Mouse (Mus musculus): ENCODE measurements around the gene Msmo1. TPM values are rescaled to one million over a fixed set of nuclear protein-coding genes. Genes with fewer than 3 reads are reported as not detected.

Msmo1 gene
- total and polyA plus RNA-seq, 3 experiments = 50.6 to 359 (median 107) TPM

- dilution Hi-C loops (cut with MboI; ENCODE audit: extremely low pct_ligation_motif_present, extremely low pct_unique_long_range_greater_than_20kb, low sequenced_read_pairs) (no loop called here), in situ Hi-C loops (cut with MboI; ENCODE audit: low pct_ligation_motif_present, low pct_unique_long_range_greater_than_20kb, low sequenced_read_pairs) (no loop called here)
- no peaks in the 10 kb centered on the region for H3K9me3 ChIP-seq (replicated peaks; ENCODE audit: low read length)
- no peak overlapping the region for H3K4me2 ChIP-seq (ENCODE audit: insufficient read depth, low read depth, poor library complexity, severe bottlenecking)
- no peak overlapping the region for H3K4me3 ChIP-seq (replicated peaks in 1 of 3; ENCODE audit: low read depth in 2 of 3, low read length in 2 of 3, poor library complexity in 1 of 3)
- no peak overlapping the region for H3K9ac ChIP-seq (ENCODE audit: insufficient read depth, low read depth)
- no peaks in the 10 kb centered on the region for H3K4me1 ChIP-seq (ENCODE audit: control insufficient read depth in 1 of 2, insufficient read depth in 2 of 2)
- no peaks in the 10 kb centered on the region for H3K36me3 ChIP-seq (replicated peaks in 1 of 2; ENCODE audit: control insufficient read depth in 1 of 2, insufficient read depth in 1 of 2, low read length in 1 of 2)
- no peak for DNase-seq (ENCODE audit: extremely low read depth)
- no peaks in the 10 kb centered on the region for H3K27me3 ChIP-seq (replicated peaks)
- no peak for TF ChIP-seq UBTF (IDR thresholded peaks at IDR 0.05; ENCODE audit: low read depth, low read length)
- TF ChIP-seq MXI1 (IDR thresholded peaks at IDR 0.05; ENCODE audit: low read depth, low read length) = no peak
- TF ChIP-seq E2F4 (IDR thresholded peaks at IDR 0.05; ENCODE audit: insufficient replicate concordance, low read depth, low read length) = no peak
- no peak for TF ChIP-seq ZNF384 (IDR thresholded peaks at IDR 0.05; ENCODE audit: low read depth, low read length)
- no peak for TF ChIP-seq MYC (IDR thresholded peaks at IDR 0.05; ENCODE audit: low read depth, low read length)
- TF ChIP-seq ZC3H11A (IDR thresholded peaks at IDR 0.05; ENCODE audit: low read depth, low read length) = no peak
- no peak for TF ChIP-seq HCFC1 (IDR thresholded peaks at IDR 0.05; ENCODE audit: low read depth, low read length)
- TF ChIP-seq JUN (IDR thresholded peaks at IDR 0.05; ENCODE audit: insufficient read depth, low read depth, low read length) = no peak
- no peak for TF ChIP-seq RAD21 (IDR thresholded peaks at IDR 0.05; ENCODE audit: low read depth, low read length)
- TF ChIP-seq NELFE (IDR thresholded peaks at IDR 0.05; ENCODE audit: low read depth, low read length) = no peak
- TF ChIP-seq MAFK (IDR thresholded peaks at IDR 0.05; ENCODE audit: insufficient replicate concordance, low read length) = no peak
- H3K27ac ChIP-seq (ENCODE audit: insufficient read depth, low read depth) = no peak overlapping the region
- H3K79me2 ChIP-seq (replicated peaks; ENCODE audit: control insufficient read depth, extremely low read depth, insufficient read depth, poor library complexity, severe bottlenecking) = no peaks in the 10 kb centered on the region
Observed at GRCm38 (mm10) chr8:64671937-64672336, 61.7 kb downstream of the Msmo1 start.

Other genes with a start within 250 kb of the Msmo1 start
- gene Cpe, start 40.7 kb downstream of the Msmo1 start, total RNA-seq (2012; rRNA removed) = 0.04 and 0.13 TPM in 2 replicates
- not detected in 2 replicates for gene Cpe, start 40.7 kb downstream of the Msmo1 start, total RNA-seq (2014; rRNA removed)
- gene Cpe, start 40.7 kb downstream of the Msmo1 start, polyA plus RNA-seq (2012; ENCODE audit: insufficient read length, low read depth) = not detected in 2 replicates
- gene Klhl2, start 116.2 kb upstream of the Msmo1 start, total RNA-seq (2012; rRNA removed) = 11.5 and 12.3 TPM in 2 replicates
- gene Klhl2, start 116.2 kb upstream of the Msmo1 start, total RNA-seq (2014; rRNA removed) = 10.8 and 11.8 TPM in 2 replicates
- gene Klhl2, start 116.2 kb upstream of the Msmo1 start, polyA plus RNA-seq (2012; ENCODE audit: insufficient read length, low read depth) = 9.3 and 11.0 TPM in 2 replicates
- 17.2 and 20.6 TPM in 2 replicates for gene Tmem192, start 213.4 kb upstream of the Msmo1 start, total RNA-seq (2012; rRNA removed)
- 15.7 and 19.5 TPM in 2 replicates for gene Tmem192, start 213.4 kb upstream of the Msmo1 start, total RNA-seq (2014; rRNA removed)
- gene Tmem192, start 213.4 kb upstream of the Msmo1 start, polyA plus RNA-seq (2012; ENCODE audit: insufficient read length, low read depth) = 69.7 and 72.1 TPM in 2 replicates

All from CH12.LX (cell line).